Mouse (Mus musculus): Measurements from ENCODE around the gene Aifm1.

Gene Aifm1

GRCm38 (mm10) chrX:48513166-48513807 lies at the start of gene Aifm1:
Gene Aifm1 (minus strand): TSS chrX:48513563.
- peak; percentile 56 to 76 for DNase-seq (ENCODE audit: low spot score in 2 of 2)

- DNase-seq (ENCODE audit: low spot score in 2 of 2), result peak; percentile 55 to 73
These were observed 18.8 kb upstream of the Aifm1 start for GRCm38 (mm10) chrX:48532175-48532574.

GRCm38 (mm10) chrX:48526435-48526834 lies 13.1 kb upstream of the Aifm1 start:
- no peak for DNase-seq (ENCODE audit: low spot score in 2 of 2)

- peak in 1 of 2 experiments; percentile 27 for DNase-seq (ENCODE audit: low spot score in 2 of 2)
These were observed 12.5 kb upstream of the Aifm1 start for GRCm38 (mm10) chrX:48525866-48526265.

- no peak for DNase-seq (ENCODE audit: low spot score in 2 of 2)
These were observed 12.0 kb upstream of the Aifm1 start for GRCm38 (mm10) chrX:48525332-48525731.

- no peak for DNase-seq (ENCODE audit: low spot score in 2 of 2)
These were observed 10.1 kb upstream of the Aifm1 start for GRCm38 (mm10) chrX:48523512-48523911.

GRCm38 (mm10) chrX:48521651-48522050 lies 8.3 kb upstream of the Aifm1 start:
- no peak for DNase-seq (ENCODE audit: low spot score in 2 of 2)

GRCm38 (mm10) chrX:48519549-48520085 lies 6.3 kb upstream of the Aifm1 start:
- no peak for DNase-seq (ENCODE audit: low spot score in 2 of 2)

- peak in 1 of 2 experiments; percentile 13 for DNase-seq (ENCODE audit: low spot score in 2 of 2)
These were observed 5.6 kb upstream of the Aifm1 start, which contains the start of gene Rab33a for GRCm38 (mm10) chrX:48518808-48519548. Gene Rab33a (plus strand): TSS chrX:48519285.

GRCm38 (mm10) chrX:48518211-48518807 lies 4.9 kb upstream of the Aifm1 start:
- DNase-seq (ENCODE audit: low spot score in 2 of 2), result peak; percentile 8 to 18

- DNase-seq (ENCODE audit: low spot score in 2 of 2), result no peak
These were observed 461 bp upstream of the Aifm1 start for GRCm38 (mm10) chrX:48513824-48514223.

- DNase-seq (ENCODE audit: low spot score in 2 of 2), result no peak
These were observed 19.6 kb downstream of the Aifm1 start for GRCm38 (mm10) chrX:48493763-48494162.

- DNase-seq (ENCODE audit: low spot score in 2 of 2), result no peak
These were observed 31.7 kb downstream of the Aifm1 start for GRCm38 (mm10) chrX:48481687-48482086.

- no peak for DNase-seq (ENCODE audit: low spot score in 2 of 2)
These were observed 32.3 kb downstream of the Aifm1 start for GRCm38 (mm10) chrX:48481095-48481494.

GRCm38 (mm10) chrX:48467355-48467946 lies 45.9 kb downstream of the Aifm1 start:
- DNase-seq (ENCODE audit: low spot score in 2 of 2), result no peak

- DNase-seq (ENCODE audit: low spot score in 2 of 2), result no peak
These were observed 47.2 kb downstream of the Aifm1 start for GRCm38 (mm10) chrX:48466174-48466573.

GRCm38 (mm10) chrX:48464436-48464835 lies 48.9 kb downstream of the Aifm1 start:
- DNase-seq (ENCODE audit: low spot score in 2 of 2), result no peak

- DNase-seq (ENCODE audit: low spot score in 2 of 2), result no peak
These were observed 49.7 kb downstream of the Aifm1 start for GRCm38 (mm10) chrX:48463636-48464035.

- DNase-seq (ENCODE audit: low spot score in 2 of 2), result peak; percentile 24 to 26
These were observed 50.4 kb downstream of the Aifm1 start, which contains the start of gene Elf4 for GRCm38 (mm10) chrX:48462754-48463507. Gene Elf4 (minus strand): TSS chrX:48463132.

- DNase-seq (ENCODE audit: low spot score in 2 of 2), result no peak
These were observed 51.1 kb downstream of the Aifm1 start for GRCm38 (mm10) chrX:48462297-48462696.

- no peak for DNase-seq (ENCODE audit: low spot score in 2 of 2)
These were observed 52.4 kb downstream of the Aifm1 start for GRCm38 (mm10) chrX:48461006-48461405.

All from frontal cortex, postnatal 25 days (tissue).